Mouse (Mus musculus): ENCODE results near the gene Akap8. TPM values are rescaled to one million over a fixed set of nuclear protein-coding genes. Genes with fewer than 3 reads are reported as not detected.

Akap8 gene
- total RNA-seq, 2 experiments from 2014 or later: 33.2 to 40.2 TPM

DNA sequence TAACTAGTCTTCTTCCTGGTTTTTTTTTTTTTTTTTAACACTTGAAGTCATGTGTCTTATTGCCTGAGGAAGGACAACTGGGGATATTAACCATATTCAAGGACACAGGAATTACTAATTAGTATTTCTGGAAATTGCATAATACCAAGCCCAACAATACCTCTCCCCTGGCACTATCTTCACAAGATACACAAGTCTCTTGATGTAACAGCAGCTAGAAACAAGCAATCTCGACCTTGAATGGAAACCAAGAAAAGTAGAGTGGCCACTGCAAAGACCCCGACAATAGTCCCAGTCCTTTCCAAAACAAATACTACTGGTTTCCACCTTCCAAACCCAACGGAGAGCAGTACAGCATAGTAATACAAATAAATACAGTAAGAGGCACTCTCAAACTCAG lies 45.5 kb downstream of the Akap8 start:
- no peak for TF ChIP-seq CTCF (IDR thresholded peaks at IDR 0.05)
- intact Hi-C loops (cut with DNase I): no loop called here
- H3K4me3 ChIP-seq: no peak overlapping the region

DNA sequence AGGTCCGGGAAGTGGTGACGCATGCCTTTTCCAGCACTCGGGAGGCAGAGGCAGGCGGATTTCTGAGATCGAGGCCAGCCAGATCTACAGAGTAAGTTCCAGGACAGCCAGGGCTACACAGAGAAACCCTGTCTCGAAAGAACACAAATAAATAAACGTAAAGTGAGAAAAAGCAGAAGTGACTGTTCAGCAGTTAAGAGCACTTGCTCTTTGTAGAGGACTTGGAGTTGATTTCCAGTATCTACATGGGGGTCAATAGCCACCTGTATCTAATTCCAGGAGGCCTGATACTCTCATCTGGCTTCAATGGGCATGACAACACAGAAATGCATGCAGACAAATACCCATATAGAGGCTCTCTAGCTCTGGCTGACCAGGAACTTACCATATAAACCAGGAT lies 51.9 kb downstream of the Akap8 start:
- Histone ChIP-seq H3K27ac (peak overlapping the region; percentile 50; the same call in 1 of the 2 replicates), H3K4me3 (no peak overlapping the region)
- intact Hi-C loops (cut with DNase I): no loop called here
- no peak for TF ChIP-seq CTCF (IDR thresholded peaks at IDR 0.05)
- no peak for DNase-seq

More for the DNA sequence above, 45.5 kb downstream of the Akap8 start:
- no peak for DNase-seq
- H3K27ac ChIP-seq: no peak overlapping the region

DNA sequence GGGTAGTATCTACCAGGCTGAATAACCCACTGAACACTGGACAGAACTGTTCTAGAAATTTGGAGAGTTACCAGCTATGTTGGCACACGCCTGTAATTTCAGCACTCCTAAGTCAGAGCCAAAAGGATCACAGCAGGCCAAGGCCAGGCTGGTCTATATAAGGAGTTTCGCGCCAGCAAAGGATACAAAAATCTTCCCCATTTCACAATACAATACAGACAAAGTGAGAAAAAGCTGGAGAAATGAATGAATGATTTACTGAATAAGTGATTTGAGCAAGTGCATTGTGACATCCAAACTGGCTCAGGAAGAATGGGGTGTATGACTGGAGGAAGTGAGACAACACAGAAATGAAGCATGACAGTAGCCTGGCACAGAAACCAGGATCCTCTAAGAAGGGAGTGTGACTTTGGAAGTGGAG lies 52.5 kb downstream of the Akap8 start:
- Histone ChIP-seq H3K27ac (peak overlapping the region; percentile 50; the same call in 1 of the 2 replicates), H3K4me3 (no peak overlapping the region)
- no peak for TF ChIP-seq CTCF (IDR thresholded peaks at IDR 0.05)
- no peak for DNase-seq
- intact Hi-C loops (cut with DNase I): no loop called here

DNA sequence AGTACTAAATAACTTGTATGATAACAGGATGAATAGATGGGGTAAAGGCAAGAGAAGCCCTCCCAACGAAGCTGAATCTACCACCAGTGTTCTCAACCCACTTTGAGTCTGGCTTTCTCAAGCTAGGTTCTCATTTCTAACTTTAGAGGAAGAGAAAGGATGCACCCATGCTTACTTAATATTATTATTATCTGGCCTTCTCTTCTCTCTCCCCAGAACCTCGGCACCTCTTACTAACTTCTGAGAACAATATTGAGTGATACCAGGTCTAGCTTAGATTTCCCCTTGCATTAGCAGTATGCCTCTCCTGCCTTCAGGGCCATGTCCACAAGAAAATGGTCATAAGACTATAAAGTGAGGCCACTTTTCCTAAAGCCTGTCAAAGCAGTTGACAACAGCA lies 52.9 kb downstream of the Akap8 start:
- no peak overlapping the region for H3K4me3 ChIP-seq
- peak overlapping the region; percentile 50; the same call in 1 of the 2 replicates for H3K27ac ChIP-seq
- no peak for TF ChIP-seq CTCF (IDR thresholded peaks at IDR 0.05)
- intact Hi-C loops (cut with DNase I): no loop called here
- no peak for DNase-seq

DNA sequence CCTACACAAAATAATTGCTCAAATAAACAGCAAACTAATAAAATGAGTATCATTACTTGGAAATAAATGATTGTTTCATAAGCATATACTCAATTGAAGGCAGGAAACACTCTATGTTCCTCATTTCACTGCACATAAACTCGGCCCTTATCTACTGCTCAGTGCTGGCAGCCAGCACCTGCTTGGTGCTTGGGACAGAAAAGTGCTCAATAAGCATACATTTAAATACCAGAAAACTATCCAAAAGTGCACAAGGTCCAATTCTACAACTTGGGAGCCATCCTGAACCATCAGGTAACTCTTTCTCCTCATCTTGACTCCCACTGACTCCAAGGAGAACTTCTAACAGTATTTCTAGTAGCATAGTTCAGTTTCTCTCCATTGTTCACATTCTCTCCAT lies 53.4 kb downstream of the Akap8 start:
- DNase-seq: no peak
- intact Hi-C loops (cut with DNase I): no loop called here
- TF ChIP-seq CTCF (IDR thresholded peaks at IDR 0.05): no peak
- H3K27ac ChIP-seq: no peak overlapping the region; the same call in 1 of the 2 replicates
- no peak overlapping the region for H3K4me3 ChIP-seq

DNA sequence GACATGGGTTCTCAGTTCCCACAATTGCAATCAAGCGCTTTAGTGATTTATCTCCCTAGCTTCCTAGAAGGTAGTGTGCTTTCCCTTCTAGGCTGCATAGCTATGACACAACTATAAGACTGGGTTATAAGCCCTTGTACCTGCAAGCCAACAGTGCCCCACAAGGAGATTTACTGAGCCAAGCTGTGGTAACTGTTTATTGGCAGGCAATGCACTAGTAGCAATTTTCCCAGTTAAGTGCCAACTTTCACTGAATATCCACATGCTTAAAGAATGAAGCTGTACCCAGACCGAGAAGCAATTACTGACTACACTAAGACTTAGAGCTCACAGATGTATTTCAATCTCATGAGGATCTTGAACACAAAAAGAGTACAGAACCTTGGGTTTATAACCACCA lies 57.4 kb downstream of the Akap8 start:
- no peak overlapping the region for H3K27ac ChIP-seq
- H3K4me3 ChIP-seq: no peak overlapping the region
- TF ChIP-seq CTCF (IDR thresholded peaks at IDR 0.05): no peak
- DNase-seq: no peak
- intact Hi-C loops (cut with DNase I): no loop called here

DNA sequence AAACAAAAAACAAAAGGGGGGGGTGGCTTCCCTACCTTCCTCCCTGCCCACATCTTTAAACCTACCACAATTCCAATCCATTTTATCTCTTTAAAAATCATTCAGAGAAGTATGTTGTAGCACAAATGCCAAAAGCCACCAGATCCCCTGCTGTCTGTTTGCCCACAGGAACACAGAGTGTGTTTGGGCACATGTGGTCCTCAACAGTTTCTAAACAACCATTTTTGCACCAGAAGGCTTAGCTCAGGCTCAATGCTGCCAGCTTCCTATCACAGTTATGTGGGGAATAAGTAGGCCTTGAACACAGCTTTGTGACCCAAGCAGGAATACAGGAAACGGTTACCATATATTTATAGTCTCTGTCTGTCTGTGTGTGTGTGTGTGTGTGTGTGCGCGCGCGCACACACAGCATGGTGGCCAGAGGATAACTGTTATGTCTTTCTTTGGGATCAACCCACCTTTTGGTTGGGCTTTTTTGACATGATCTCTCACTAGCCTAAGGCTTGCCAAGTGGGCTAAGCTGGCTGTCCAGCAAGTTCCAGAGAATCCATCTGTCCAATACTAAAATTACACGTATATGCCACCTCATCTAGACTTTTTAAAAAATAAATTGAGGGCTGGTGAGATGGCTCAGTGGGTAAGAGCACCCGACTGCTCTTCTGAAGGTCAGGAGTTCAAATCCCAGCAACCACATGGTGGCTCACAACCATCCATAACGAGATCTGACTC lies 58.0 kb downstream of the Akap8 start:
- no peak overlapping the region for H3K27ac ChIP-seq
- no peak overlapping the region for H3K4me3 ChIP-seq
- DNase-seq: no peak
- intact Hi-C loops (cut with DNase I): no loop called here
- no peak for TF ChIP-seq CTCF (IDR thresholded peaks at IDR 0.05)

DNA sequence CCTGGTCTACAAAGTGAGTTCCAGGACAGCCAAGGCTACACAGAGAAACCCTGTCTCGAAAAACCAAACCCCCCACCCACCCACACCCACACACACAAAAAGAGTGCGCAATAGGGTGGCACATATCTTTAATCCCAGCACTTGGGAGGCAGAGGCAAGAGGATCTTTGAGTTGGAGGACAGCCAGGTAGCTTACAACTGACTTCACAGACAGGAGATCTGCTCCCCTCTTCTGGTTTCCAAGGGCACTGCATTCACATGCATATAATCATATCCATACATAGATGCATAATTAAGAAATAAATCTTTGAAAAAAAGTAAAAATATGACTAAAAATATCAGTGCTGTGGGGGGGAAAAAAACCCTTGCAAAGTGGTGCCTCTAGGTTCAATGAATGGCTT lies 62.2 kb downstream of the Akap8 start:
- intact Hi-C loops (cut with DNase I): no loop called here
- no peak overlapping the region for H3K4me3 ChIP-seq
- TF ChIP-seq CTCF (IDR thresholded peaks at IDR 0.05): no peak
- H3K27ac ChIP-seq: no peak overlapping the region
- no peak for DNase-seq

DNA sequence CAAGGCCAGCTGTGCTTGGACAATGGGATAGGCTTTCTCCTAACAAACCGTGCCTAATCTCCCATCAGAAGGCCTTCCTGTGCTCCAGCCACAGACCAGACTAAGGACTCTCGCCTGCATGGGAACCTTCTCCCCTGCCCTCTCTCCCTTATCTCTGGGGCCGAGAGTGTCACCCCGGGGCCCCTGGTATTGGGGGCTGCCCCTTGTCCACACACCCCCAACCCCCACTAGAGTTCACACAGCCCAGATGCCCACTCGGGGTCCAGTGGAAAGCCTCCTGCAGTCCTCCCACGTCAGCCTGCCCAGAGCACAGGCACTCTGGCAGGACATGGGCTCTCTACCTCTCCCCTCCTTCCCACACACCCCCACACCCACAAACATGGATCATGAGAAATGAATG lies 63.1 kb downstream of the Akap8 start:
- DNase-seq: no peak
- intact Hi-C loops (cut with DNase I): no loop called here
- H3K27ac ChIP-seq: no peak overlapping the region
- no peak for TF ChIP-seq CTCF (IDR thresholded peaks at IDR 0.05)
- no peak overlapping the region for H3K4me3 ChIP-seq

DNA sequence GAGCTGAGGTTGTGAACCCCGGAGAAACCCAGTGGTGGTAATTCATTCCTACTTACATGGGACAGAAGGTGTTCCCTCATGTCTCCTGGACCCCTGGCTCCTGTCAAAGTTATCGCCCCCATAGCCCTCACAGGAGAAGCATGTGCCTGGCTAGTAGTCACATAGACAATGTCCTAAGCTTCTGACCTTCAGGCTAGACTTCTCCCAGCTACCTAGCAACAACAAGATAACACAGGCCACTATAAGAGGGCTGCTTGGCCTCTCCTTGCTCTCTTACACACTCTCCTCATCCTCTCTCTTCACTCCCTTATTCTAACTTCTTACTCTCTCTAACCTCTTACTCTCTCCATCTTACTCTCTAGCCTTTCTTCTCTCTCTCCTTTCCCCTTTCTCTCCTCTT lies 63.6 kb downstream of the Akap8 start:
- no peak overlapping the region for H3K4me3 ChIP-seq
- intact Hi-C loops (cut with DNase I): no loop called here
- no peak for DNase-seq
- TF ChIP-seq CTCF (IDR thresholded peaks at IDR 0.05): no peak
- no peak overlapping the region for H3K27ac ChIP-seq

DNA sequence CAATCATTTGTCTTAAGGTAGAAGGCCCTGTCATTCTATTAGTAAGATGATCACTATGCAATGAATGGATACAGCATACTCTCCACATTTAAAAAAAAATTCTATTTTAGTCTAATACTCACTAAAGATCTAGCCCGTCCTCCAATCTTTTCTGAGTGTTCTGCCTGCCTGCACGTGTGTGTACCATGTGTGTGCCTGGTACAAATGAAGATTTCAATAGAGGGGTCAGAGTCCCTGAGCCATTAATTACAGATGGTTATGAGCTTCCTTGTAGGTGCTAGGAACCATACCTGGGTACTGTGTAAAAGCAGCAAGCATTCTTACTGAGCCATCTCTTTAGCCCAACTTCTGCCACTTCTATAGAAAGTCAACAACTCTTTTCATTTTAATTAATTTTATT lies 64.1 kb downstream of the Akap8 start:
- H3K27ac ChIP-seq: no peak overlapping the region
- no peak overlapping the region for H3K4me3 ChIP-seq
- DNase-seq: no peak
- intact Hi-C loops (cut with DNase I): no loop called here
- TF ChIP-seq CTCF (IDR thresholded peaks at IDR 0.05): no peak

Other genes with a start within 250 kb of the Akap8 start
- gene Notch3, start 154.4 kb downstream of the Akap8 start, total RNA-seq (2021): 10 to 100 TPM; 10.7 to 14.8 TPM
- gene Ephx3, start 131.7 kb downstream of the Akap8 start, total RNA-seq (2021): under 1 TPM; 0.25 to 0.61 TPM
- 10 to 100 TPM; 45.8 to 47.4 TPM for gene Brd4, start 36.5 kb downstream of the Akap8 start, total RNA-seq (2021)
- gene Akap8l, start 29.4 kb upstream of the Akap8 start, total RNA-seq (2021): 10 to 100 TPM; 34.5 to 43.4 TPM
- 10 to 100 TPM; 13.0 to 13.7 TPM for gene Wiz, start 68.2 kb upstream of the Akap8 start, total RNA-seq (2021)
- under 1 TPM; 0.06 to 0.31 TPM for gene Rasal3, start 82.3 kb upstream of the Akap8 start, total RNA-seq (2021)
- gene Pglyrp2, start 102.9 kb upstream of the Akap8 start, total RNA-seq (2021): not detected
- 1 to 10 TPM in 1 of 2 experiments, under 1 TPM in 1; 0.33 to 2.3 TPM for gene Cyp4f39, start 131.5 kb upstream of the Akap8 start, total RNA-seq (2021)
- gene Cyp4f17, start 184.8 kb upstream of the Akap8 start, total RNA-seq (2021): 1 to 10 TPM; 1.5 to 2.2 TPM
- gene Cyp4f16, start 215.3 kb upstream of the Akap8 start, total RNA-seq (2021): 1 to 10 TPM; 1.1 to 2.3 TPM

Data from gastrocnemius, adult 2 months (tissue).